ENCODE assay signal across 8 mouse cellular contexts in the genomic region with DNA sequence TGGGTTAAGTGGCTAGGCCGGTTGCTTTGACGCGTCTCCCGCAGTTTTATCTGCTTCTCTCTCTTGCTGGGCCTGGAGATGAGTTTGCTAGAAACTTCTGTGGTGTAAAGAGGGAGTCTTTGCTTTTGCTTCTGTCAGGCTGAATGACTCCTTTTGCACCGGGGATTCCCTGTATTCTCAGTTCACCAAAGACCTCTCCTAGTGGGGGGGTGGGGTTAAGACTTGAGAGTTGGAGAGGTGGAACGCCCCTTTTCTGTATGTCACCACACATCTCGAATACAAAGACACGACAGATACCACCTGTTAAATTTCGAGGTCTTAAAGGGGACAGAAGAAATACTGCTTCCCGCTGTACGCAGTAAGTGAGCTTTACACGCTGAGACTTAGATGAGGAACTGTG. TPM values are rescaled to one million over a fixed set of nuclear protein-coding genes. Genes with fewer than 3 reads are reported as not detected.
DNase-seq lines count a peak whose midpoint lies in the region; ATAC-seq lines count a peak whose summit lies in the region.

A gene (minus strand): TSS at position 190 of the 400 bp plus-strand sequence.

- peak; percentile 57 for DNase-seq in 3T3-L1 (ENCODE audit: low read depth, low spot score)
- DNase-seq in 416B (ENCODE audit: low read depth) = peak; percentile 69
- DNase-seq in layer of hippocampus, postnatal 14 days (ENCODE audit: low spot score in 2 of 2) = no peak
- no peak for DNase-seq in right cerebral cortex, postnatal 14 days
- no peak for DNase-seq in testis, postnatal 10 days (ENCODE audit: low spot score)

- H3K9me3 ChIP-seq in midbrain, embryonic 13.5 days = no peaks in the 10 kb centered on the region

- H3K4me2 ChIP-seq in midbrain, embryonic 13.5 days (replicated peaks) = peak within 1 kb of the TSS; percentile 75

- H3K27me3 ChIP-seq in midbrain, embryonic 13.5 days = no peaks in the 10 kb centered on the region

- H3K36me3 ChIP-seq in midbrain, embryonic 13.5 days = no peaks in the 10 kb centered on the region

- peak; percentile 60 for ATAC-seq in granulocyte monocyte progenitor cell, adult 5-6 weeks (replicated peaks; ENCODE audit: poor library complexity, severe bottlenecking)
- ATAC-seq in midbrain, embryonic 13.5 days = 0 out of 2 replicates have a peak, but pooled peaks have one; percentile 3

- H3K27ac ChIP-seq in brown adipose tissue, adult 24 weeks (replicated peaks; ENCODE audit: low read depth, low read length) = peak within 1 kb of the TSS; percentile 45
- H3K27ac ChIP-seq in midbrain, embryonic 13.5 days = peak within 1 kb of the TSS; percentile 92

- 11% methylated on average over 12 of the region's 12 CpGs for WGBS in midbrain, embryonic 13.5 days

- peaks cover 6% of the 10 kb centered on the region for H3K4me1 ChIP-seq in brown adipose tissue, adult 24 weeks (ENCODE audit: control insufficient read depth, insufficient read depth, insufficient read length, low read length)
- peaks cover 31% of the 10 kb centered on the region for H3K4me1 ChIP-seq in midbrain, embryonic 13.5 days (replicated peaks)

- peak within 1 kb of the TSS; percentile 96 for H3K4me3 ChIP-seq in brown adipose tissue, adult 24 weeks (ENCODE audit: insufficient read depth, low read depth, low read length)
- peak within 1 kb of the TSS; percentile 77 for H3K4me3 ChIP-seq in midbrain, embryonic 13.5 days (replicated peaks)

- peak within 1 kb of the TSS; percentile 91 for H3K9ac ChIP-seq in midbrain, embryonic 13.5 days (replicated peaks)

RNA-seq across cellular contexts. Expression of the gene that starts here (rescaled TPM):
- polyA plus RNA-seq in brown adipose tissue, adult 24 weeks (2012; ENCODE audit: insufficient read depth, insufficient read length, missing spikeins) = 14.2 and 24.2 TPM in 2 replicates
- total RNA-seq in granulocyte monocyte progenitor cell, adult 5-6 weeks (2014; fragmentation: Nextera tagmentation) = 4.0 and 7.5 TPM in 2 replicates
- total RNA-seq in granulocyte monocyte progenitor cell, adult 5-6 weeks (2017) = 3.4 and 5.6 TPM in 2 replicates
- total RNA-seq in layer of hippocampus, postnatal 14 days (2021) = 100 to 1,000 TPM; 219 to 224 TPM
- polyA plus RNA-seq in midbrain, embryonic 13.5 days (2015; fragmentation: Nextera tagmentation; extraction: Ambion mirVana) = 124 and 133 TPM in 2 replicates

Comparison
In these comparisons a context has a peak if more than half of its experiments do, and no peak if none do; other contexts are left out.
1. RNA of the gene that starts here (total RNA-seq): 219 to 224 TPM in layer of hippocampus, postnatal 14 days; 3.4 to 7.5 TPM in granulocyte monocyte progenitor cell, adult 5-6 weeks; every median in the first group is over 10 times any median in the second.
2. DNase-seq: peak in 3T3-L1 (single experiment) and 416B (single experiment); none in layer of hippocampus, postnatal 14 days (0 of 2), right cerebral cortex, postnatal 14 days (single experiment) and testis, postnatal 10 days (single experiment).